ENCODE assay signal across 10 mouse cellular contexts in the genomic region with DNA sequence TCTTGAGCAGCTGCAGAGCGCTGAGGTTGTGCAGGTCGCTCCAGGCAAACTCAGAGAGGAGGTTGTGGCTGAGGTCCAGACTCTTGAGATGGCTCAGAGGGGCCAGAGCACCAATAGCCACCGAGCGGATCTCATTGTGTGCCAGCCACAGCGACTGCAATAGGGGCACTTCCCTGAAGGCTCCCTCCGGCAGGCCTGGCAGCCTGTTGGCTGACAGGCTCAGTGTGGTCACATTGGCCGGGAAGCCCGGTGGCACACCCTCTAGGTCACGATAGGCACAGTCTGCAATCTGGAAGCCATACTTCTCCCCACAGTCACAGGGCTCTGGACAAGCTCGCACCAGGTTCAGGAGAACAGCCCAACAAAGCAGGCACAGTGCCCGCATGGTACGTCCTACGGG. TPM values are rescaled to one million over a fixed set of nuclear protein-coding genes. Genes with fewer than 3 reads are reported as not detected.
A peak's percentile ranks its signal among the peaks of the same experiment; 100 is the strongest.
DNase-seq lines count a peak whose midpoint lies in the region; ATAC-seq and TF ChIP-seq lines count a peak whose summit lies in the region.
"Had no signal": no experiment of that assay in that cellular context is flagged by ENCODE, and none has a peak within 500 bp of the region (broad histone marks: within the 10 kb centered on the region; RNA-seq: fewer than 3 reads in every experiment).

No protein-coding gene starts in this region.

- no peak for TF ChIP-seq POLR2A in embryonic fibroblast, embryonic 13.5 days (IDR thresholded peaks at IDR 0.05; ENCODE audit: low read depth, low read length)
- TF ChIP-seq POLR2A in limb, embryonic 14.5 days (IDR thresholded peaks at IDR 0.05; ENCODE audit: borderline replicate concordance, extremely low read depth, insufficient read depth, insufficient read length), result no peak
- no peak for TF ChIP-seq POLR2A in cerebellum, adult 2 months (IDR thresholded peaks at IDR 0.05; ENCODE audit: borderline replicate concordance, insufficient read depth, low read length)

- intact Hi-C loops in heart, postnatal 25 days (cut with DNase I), result loop anchor here (5.0 kb wide), 1 partner anchor 154 kb away; the partner anchor contains the start of gene Loxl1

- H3K4me1 ChIP-seq in E14TG2a.4 (replicated peaks; ENCODE audit: low read depth, low read length), result peaks cover 19% of the 10 kb centered on the region
- H3K4me1 ChIP-seq in embryonic fibroblast, embryonic 13.5 days (ENCODE audit: control insufficient read depth, insufficient read depth, low read length), result no peaks in the 10 kb centered on the region
- H3K4me1 ChIP-seq in limb, embryonic 14.5 days (ENCODE audit: control insufficient read depth, insufficient read depth, low read length), result peaks cover 60% of the 10 kb centered on the region
- H3K4me1 ChIP-seq in cerebellum, adult 2 months (ENCODE audit: control insufficient read depth, insufficient read depth, low read length), result 0 out of 2 replicates have a peak, but pooled peaks cover 2% of the 10 kb centered on the region
- H3K4me1 ChIP-seq: liver, embryonic 15.5 days had no signal

- H3K27ac ChIP-seq in embryonic fibroblast, embryonic 13.5 days (ENCODE audit: insufficient read depth, low read length), result peak overlapping the region; percentile 77
- peak overlapping the region; percentile 98 for H3K27ac ChIP-seq in limb, embryonic 14.5 days (replicated peaks; ENCODE audit: low read depth, low read length)
- H3K27ac ChIP-seq in cerebellum, adult 2 months (ENCODE audit: insufficient read depth, low read length), result no peak overlapping the region
- H3K27ac ChIP-seq: liver, embryonic 15.5 days had no signal

- H3K36me3 ChIP-seq in E14TG2a.4 (ENCODE audit: insufficient read depth, low read length), result no peaks in the 10 kb centered on the region
- H3K36me3 ChIP-seq in limb, embryonic 14.5 days (ENCODE audit: control insufficient read depth, insufficient read depth, low read length), result peaks cover 26% of the 10 kb centered on the region
- H3K36me3 ChIP-seq: liver, embryonic 15.5 days had no signal

- no peak for ATAC-seq in limb, embryonic 14.5 days (ENCODE audit: low FRiP score, low read depth)

- no peaks in the 10 kb centered on the region for H3K9me3 ChIP-seq in E14TG2a.4 (ENCODE audit: low read length)
- no peaks in the 10 kb centered on the region for H3K9me3 ChIP-seq in limb, embryonic 14.5 days (ENCODE audit: control insufficient read depth, low read length)
- H3K9me3 ChIP-seq: liver, embryonic 15.5 days had no signal

- 59% methylated on average over 13 of the region's 13 CpGs for WGBS in limb, embryonic 14.5 days
- WGBS in cerebellum, adult 2 months, result 67% methylated on average over 13 of the region's 13 CpGs

- H3K9ac ChIP-seq in limb, embryonic 14.5 days (ENCODE audit: low read depth, low read length, severe bottlenecking), result peak overlapping the region; percentile 56
- H3K9ac ChIP-seq: liver, embryonic 15.5 days had no signal

- H3K4me2 ChIP-seq in limb, embryonic 14.5 days (replicated peaks; ENCODE audit: low read depth, low read length, severe bottlenecking), result peak overlapping the region; percentile 90
- H3K4me2 ChIP-seq: liver, embryonic 15.5 days had no signal

- TF ChIP-seq CTCF in E14TG2a.4 (conservative IDR thresholded peaks at IDR 0.05; ENCODE audit: low read length), result no peak
- no peak for TF ChIP-seq CTCF in embryonic fibroblast, embryonic 13.5 days (IDR thresholded peaks at IDR 0.05; ENCODE audit: borderline replicate concordance, insufficient read depth, low read length)
- no peak for TF ChIP-seq CTCF in cerebellum, adult 2 months (IDR thresholded peaks at IDR 0.05; ENCODE audit: borderline replicate concordance, insufficient read depth, low read depth, low read length)

- peak; percentile 93 for DNase-seq in heart, adult 11 months
- DNase-seq in heart, postnatal 25 days (ENCODE audit: low spot score), result no peak
- DNase-seq in limb, embryonic 14.5 days (ENCODE audit: low spot score), result no peak
- DNase-seq in B cell, adult 2 months, result no peak
- DNase-seq in gastrocnemius, adult 18-20 months (ENCODE audit: low spot score), result no peak
- DNase-seq in cerebellum, adult 2 months, result no peak

- H3K27me3 ChIP-seq in E14TG2a.4 (ENCODE audit: insufficient read depth, low read length), result peaks cover 90% of the 10 kb centered on the region
- H3K27me3 ChIP-seq in limb, embryonic 14.5 days (ENCODE audit: control insufficient read depth, insufficient read depth, low read length), result no peaks in the 10 kb centered on the region
- H3K27me3 ChIP-seq in cerebellum, adult 2 months (ENCODE audit: control insufficient read depth, insufficient read depth, low read length), result no peaks in the 10 kb centered on the region

- peak overlapping the region; percentile 50 for H3K4me3 ChIP-seq in E14TG2a.4 (replicated peaks; ENCODE audit: low read length)
- no peak overlapping the region for H3K4me3 ChIP-seq in embryonic fibroblast, embryonic 13.5 days (ENCODE audit: insufficient read depth, low read length)
- peak overlapping the region; percentile 42 for H3K4me3 ChIP-seq in limb, embryonic 14.5 days (replicated peaks; ENCODE audit: low read length)
- H3K4me3 ChIP-seq in cerebellum, adult 2 months (replicated peaks; ENCODE audit: insufficient read depth, low read depth, low read length), result no peak overlapping the region
- H3K4me3 ChIP-seq: liver, embryonic 15.5 days had no signal

RNA-seq across cellular contexts. Expression of gene Ccdc33, which starts 39.2 kb away (rescaled TPM):
- not detected for total RNA-seq in heart, postnatal 25 days (2021)
- polyA plus RNA-seq in embryonic fibroblast, embryonic 13.5 days (2011; ENCODE audit: insufficient read length, low read depth, missing spikeins), result not detected in 2 replicates
- 0.11 and 0.24 TPM in 2 replicates for polyA plus RNA-seq in limb, embryonic 14.5 days (2012; rRNA removed)
- 0.44 TPM in 1 of 2 replicates, not detected in the other for polyA plus RNA-seq in limb, embryonic 14.5 days (2014; fragmentation: Nextera tagmentation; extraction: Ambion mirVana)
- total RNA-seq in gastrocnemius, adult 18-20 months (2021), result not detected
- polyA plus RNA-seq in cerebellum, adult 2 months (2012; rRNA removed), result 0.59 and 1.1 TPM in 2 replicates
- total RNA-seq: gastrocnemius, postnatal 4 days had no signal
- polyA plus RNA-seq: liver, embryonic 15.5 days had no signal

RNA-seq across cellular contexts. Expression of gene Islr, which starts 46.3 kb away (rescaled TPM):
- 10 to 100 TPM; 31.4 to 33.0 TPM for total RNA-seq in heart, postnatal 25 days (2021)
- polyA plus RNA-seq in embryonic fibroblast, embryonic 13.5 days (2011; ENCODE audit: insufficient read length, low read depth, missing spikeins), result 17.8 and 36.3 TPM in 2 replicates
- 493 and 711 TPM in 2 replicates for polyA plus RNA-seq in limb, embryonic 14.5 days (2012; rRNA removed)
- 143 and 153 TPM in 2 replicates for polyA plus RNA-seq in limb, embryonic 14.5 days (2014; fragmentation: Nextera tagmentation; extraction: Ambion mirVana)
- 10 to 100 TPM; 15.6 to 20.8 TPM for total RNA-seq in gastrocnemius, adult 18-20 months (2021)
- polyA plus RNA-seq in cerebellum, adult 2 months (2012; rRNA removed), result 6.4 and 12.2 TPM in 2 replicates

RNA-seq across cellular contexts. Expression of gene Islr2, which starts 46.3 kb away (rescaled TPM):
- total RNA-seq in heart, postnatal 25 days (2021), result 1 to 10 TPM; 1.0 to 1.2 TPM
- polyA plus RNA-seq in embryonic fibroblast, embryonic 13.5 days (2011; ENCODE audit: insufficient read length, low read depth, missing spikeins), result 0.30 TPM in 1 of 2 replicates, not detected in the other
- 12.2 and 24.8 TPM in 2 replicates for polyA plus RNA-seq in limb, embryonic 14.5 days (2012; rRNA removed)
- polyA plus RNA-seq in limb, embryonic 14.5 days (2014; fragmentation: Nextera tagmentation; extraction: Ambion mirVana), result 1.7 and 2.7 TPM in 2 replicates
- 1 to 10 TPM; 1.6 to 1.9 TPM for total RNA-seq in gastrocnemius, adult 18-20 months (2021)
- polyA plus RNA-seq in cerebellum, adult 2 months (2012; rRNA removed), result 1.1 and 1.6 TPM in 2 replicates

Comparison
In these comparisons a context has a peak if more than half of its experiments do, and no peak if none do; other contexts are left out.
1. H3K4me3 ChIP-seq: peak in E14TG2a.4 (single experiment) and limb, embryonic 14.5 days (single experiment); none in embryonic fibroblast, embryonic 13.5 days (single experiment) and cerebellum, adult 2 months (single experiment).